Mouse (Mus musculus): ENCODE results near the gene Gm525.

GRCm38 (mm10) chr11:89098083-89098835 lies 24.6 kb downstream of the Gm525 start:
- no peak for TF ChIP-seq CTCF (IDR thresholded peaks at IDR 0.05; ENCODE audit: low read depth)
- no peak for TF ChIP-seq EP300 (IDR thresholded peaks at IDR 0.05; ENCODE audit: low read depth)
